Mouse (Mus musculus) right cerebral cortex, postnatal 4 days (tissue): ENCODE data around the gene Gm16427.
"Not testable (repeated sequence)": the region's sequence is repeated elsewhere in the genome, so short reads cannot be mapped to it uniquely, and the experiment has no call there.

Source experiments
- DNase-seq: peaks from one replicate; pipeline ENCODE4 v3.0.0-alpha.2; 2022

The Gm16427 gene

GRCm38 (mm10) chr5:93540100-93540499 is at the start of gene Gm16427:
Gene Gm16427 (minus strand): TSS chr5:93540200.
- not testable (repeated sequence) for DNase-seq
